ENCODE assay signal across 8 mouse cellular contexts in genomic region chr10:22579426-22579825, GRCm38 (mm10).
A peak's percentile ranks its signal among the peaks of the same experiment; 100 is the strongest.
DNase-seq lines count a peak whose midpoint lies in the region; ATAC-seq and TF ChIP-seq lines count a peak whose summit lies in the region.
"Not testable (repeated sequence)": the region's sequence is repeated elsewhere in the genome, so short reads cannot be mapped to it uniquely, and the experiment has no call there.

No protein-coding gene starts in this region.

- not testable (repeated sequence) for H3K9me3 ChIP-seq in intestine, postnatal 0 days (ENCODE audit: control insufficient read depth)

- not testable (repeated sequence) for H3K27ac ChIP-seq in intestine, postnatal 0 days (ENCODE audit: low read depth, low read length)

- WGBS in intestine, postnatal 0 days = 16% methylated on average over 3 of the region's 3 CpGs

- not testable (repeated sequence) for H3K4me1 ChIP-seq in intestine, postnatal 0 days (replicated peaks; ENCODE audit: control insufficient read depth, insufficient read depth, low read length)

- H3K27me3 ChIP-seq in intestine, postnatal 0 days (replicated peaks; ENCODE audit: control insufficient read depth, insufficient read depth, low read length) = not testable (repeated sequence)

- not testable (repeated sequence) for H3K4me2 ChIP-seq in intestine, postnatal 0 days (replicated peaks; ENCODE audit: low read depth)

- not testable (repeated sequence) for ATAC-seq in intestine, postnatal 0 days
- peak; percentile 74 for ATAC-seq in megakaryocyte progenitor cell, adult 5-6 weeks (replicated peaks; ENCODE audit: poor library complexity)

- not testable (repeated sequence) for H3K9ac ChIP-seq in intestine, postnatal 0 days (ENCODE audit: low read depth, low read length)

- H3K4me3 ChIP-seq in intestine, postnatal 0 days (ENCODE audit: low read depth, low read length) = not testable (repeated sequence)

- not testable (repeated sequence) for H3K36me3 ChIP-seq in intestine, postnatal 0 days (ENCODE audit: control insufficient read depth, insufficient read depth)

- peak; percentile 29 for DNase-seq in adipocyte (ENCODE audit: low spot score)
- peak; percentile 62 to 75 for DNase-seq in cerebellum, postnatal 25 days
- peak; percentile 48 for DNase-seq in gastrocnemius, adult 18-20 months (ENCODE audit: low spot score)
- peak; percentile 17 for DNase-seq in left cerebral cortex, adult 11 months (ENCODE audit: low spot score)
- peak; percentile 68 to 81 for DNase-seq in right cerebral cortex, adult 2 months (ENCODE audit: low spot score in 2 of 2)
- peak; percentile 24 for DNase-seq in yolk sac, embryonic 10.5 days (ENCODE audit: low spot score)

- TF ChIP-seq CTCF in intestine, postnatal 0 days (IDR thresholded peaks at IDR 0.05; ENCODE audit: low read depth) = peak; percentile 77

Comparison
In these comparisons a context has a peak if more than half of its experiments do, and no peak if none do; other contexts are left out.
1. DNase-seq: peak in every context shown above with its lines; median percentile 74 in right cerebral cortex, adult 2 months; 68 in cerebellum, postnatal 25 days; 48 in gastrocnemius, adult 18-20 months; 29 in adipocyte; 24 in yolk sac, embryonic 10.5 days; 17 in left cerebral cortex, adult 11 months.